Mouse (Mus musculus) bone marrow, adult 2 months (tissue): ENCODE data around the gene Ccdc113. TPM values are rescaled to one million over a fixed set of nuclear protein-coding genes. Genes with fewer than 3 reads are reported as not detected.

Experiments
- H3K27ac ChIP-seq: fragments of 200-500 bp; 2 replicates; pipeline ENCODE4 v1.5.1; 2012; ENCODE audit warnings: low read depth, mild to moderate bottlenecking, control low read depth, inconsistent platforms, low read length; ENCODE audit not compliant: control insufficient read depth, poor library complexity, insufficient read depth
- H3K4me1 ChIP-seq: fragments of 200-500 bp; 2 replicates; pipeline ENCODE4 v1.6.1; 2011; ENCODE audit warnings: low read length; ENCODE audit not compliant: control insufficient read depth, insufficient read depth
- H3K4me3 ChIP-seq: fragments of 200-500 bp; replicated peaks from 2 replicates; pipeline ENCODE3; 2011; ENCODE audit warnings: mild to moderate bottlenecking, low read depth, low read length, control low read depth; ENCODE audit not compliant: control insufficient read depth
- CTCF ChIP-seq: fragments of 200-500 bp; IDR thresholded peaks from 2 replicates; pipeline ENCODE4 v1.5.1; 2011; ENCODE audit warnings: low read length, control low read depth; ENCODE audit not compliant: control insufficient read depth, insufficient read depth
- POLR2A ChIP-seq: fragments of 200-500 bp; IDR thresholded peaks from 2 replicates; pipeline ENCODE4 v1.6.1; 2011; ENCODE audit warnings: low read depth, mild to moderate bottlenecking, control low read depth, low read length, borderline replicate concordance; ENCODE audit not compliant: control insufficient read depth
- WGBS: fragments of 180-500 bp; shearing (Covaris S2); methylation state at CpG from one replicate; pipeline ENCODE4 v1.1.7; 2018; 5-methylcytosine and 5-hydroxymethylcytosine counted together
- polyA plus RNA-seq: library from polyadenylated mRNA; stranded (reverse); fragments of >200 nt; gene quantifications from 2 replicates; pipeline ENCODE4 v1.2.4, GENCODE M21; 2011; ENCODE audit warnings: low replicate concordance; ENCODE audit not compliant: missing spikeins, insufficient read depth, insufficient read length

Ccdc113 gene
- polyA plus RNA-seq, 1 experiment: not detected

DNA sequence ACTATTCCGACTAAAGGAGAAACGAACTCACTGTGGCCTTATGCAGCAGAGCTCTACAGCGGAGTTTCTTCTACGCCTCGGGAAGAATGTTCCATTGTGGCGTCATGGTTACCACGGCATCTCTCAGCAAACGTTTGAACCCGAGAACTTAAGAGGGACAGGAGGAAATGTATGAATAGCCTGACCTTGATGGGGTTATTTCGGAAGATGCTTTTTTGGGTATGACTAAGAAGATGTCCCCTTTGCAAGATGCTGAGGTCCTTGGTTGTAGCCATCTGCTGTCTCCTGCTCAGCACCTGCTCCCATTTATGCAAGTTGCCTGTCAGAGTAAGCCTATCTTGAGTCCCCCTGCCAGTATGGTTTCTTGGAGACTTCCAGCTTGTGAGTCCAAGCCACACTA is 42.4 kb downstream of the Ccdc113 start, which contains the start of gene Prss54:
Gene Prss54 (minus strand): TSS at position 101 of the 400 bp plus-strand sequence.
- WGBS: 78% methylated on average over 10 of the region's 10 CpGs

DNA sequence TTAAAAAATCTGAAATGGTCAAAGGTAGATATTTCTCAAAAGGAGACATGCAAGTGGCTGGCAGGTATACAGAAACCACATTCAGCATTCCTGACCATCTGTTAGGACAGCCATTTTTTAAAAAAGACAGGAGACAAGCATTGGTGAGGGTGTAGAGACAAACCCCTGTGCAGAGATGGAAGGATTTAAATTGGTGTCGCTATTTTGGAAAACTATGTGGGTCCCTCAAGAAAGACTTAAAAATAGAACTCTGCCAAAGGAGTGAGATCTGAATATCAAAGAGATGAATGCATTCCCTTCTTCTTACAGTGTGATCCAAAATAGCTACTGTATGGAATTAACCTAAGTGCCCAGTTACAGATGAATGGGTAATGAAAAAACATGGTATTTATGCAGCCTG is 53.5 kb downstream of the Ccdc113 start:
- Histone ChIP-seq H3K4me3 (no peak overlapping the region), H3K4me1 (no peaks in the 10 kb centered on the region; the same call in 1 of the 2 replicates), H3K27ac (no peak overlapping the region)
- TF ChIP-seq POLR2A (no peak), CTCF (no peak)
- 83% methylated on average over 1 of the region's 1 CpGs for WGBS

More for the DNA sequence above, 42.4 kb downstream of the Ccdc113 start, which contains the start of gene Prss54:
- Histone ChIP-seq H3K27ac (no peak within 1 kb of the TSS), H3K4me1 (no peaks in the 10 kb centered on the region), H3K4me3 (no peak within 1 kb of the TSS)
- TF ChIP-seq POLR2A (no peak), CTCF (no peak)

DNA sequence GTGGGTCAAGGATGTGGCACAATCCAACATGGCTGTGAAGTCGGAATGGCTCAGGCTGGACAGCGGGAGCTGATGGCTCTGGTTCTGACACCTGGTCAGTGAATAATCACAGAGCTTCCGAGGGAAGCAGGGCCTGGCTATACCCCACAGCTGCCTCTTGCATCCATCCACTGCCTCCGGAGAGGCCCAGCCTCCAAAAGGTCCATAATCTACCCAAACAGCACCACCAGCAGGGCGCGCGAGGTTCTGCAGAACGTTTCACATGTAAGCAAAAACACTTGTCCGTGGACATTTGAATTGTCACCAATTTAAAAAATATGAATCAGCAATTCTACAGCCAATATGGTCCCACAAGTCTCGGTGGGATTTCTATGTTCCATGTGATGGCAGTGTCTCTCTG is 55.4 kb downstream of the Ccdc113 start:
- Histone ChIP-seq H3K27ac (no peak overlapping the region), H3K4me3 (no peak overlapping the region), H3K4me1 (peaks cover 4% of the 10 kb centered on the region; the same call in 1 of the 2 replicates)
- no peak for TF ChIP-seq CTCF
- TF ChIP-seq POLR2A: no peak
- WGBS: 73% methylated on average over 10 of the region's 10 CpGs

- WGBS: 82% methylated on average over 4 of the region's 4 CpGs
- no peak overlapping the region for H3K4me3 ChIP-seq
- TF ChIP-seq CTCF: no peak
- no peak for TF ChIP-seq POLR2A
- H3K27ac ChIP-seq: no peak overlapping the region
- H3K4me1 ChIP-seq: peaks cover 4% of the 10 kb centered on the region; the same call in 1 of the 2 replicates
These were observed 56.7 kb downstream of the Ccdc113 start for GRCm38 (mm10) chr8:95590539-95590938.

DNA sequence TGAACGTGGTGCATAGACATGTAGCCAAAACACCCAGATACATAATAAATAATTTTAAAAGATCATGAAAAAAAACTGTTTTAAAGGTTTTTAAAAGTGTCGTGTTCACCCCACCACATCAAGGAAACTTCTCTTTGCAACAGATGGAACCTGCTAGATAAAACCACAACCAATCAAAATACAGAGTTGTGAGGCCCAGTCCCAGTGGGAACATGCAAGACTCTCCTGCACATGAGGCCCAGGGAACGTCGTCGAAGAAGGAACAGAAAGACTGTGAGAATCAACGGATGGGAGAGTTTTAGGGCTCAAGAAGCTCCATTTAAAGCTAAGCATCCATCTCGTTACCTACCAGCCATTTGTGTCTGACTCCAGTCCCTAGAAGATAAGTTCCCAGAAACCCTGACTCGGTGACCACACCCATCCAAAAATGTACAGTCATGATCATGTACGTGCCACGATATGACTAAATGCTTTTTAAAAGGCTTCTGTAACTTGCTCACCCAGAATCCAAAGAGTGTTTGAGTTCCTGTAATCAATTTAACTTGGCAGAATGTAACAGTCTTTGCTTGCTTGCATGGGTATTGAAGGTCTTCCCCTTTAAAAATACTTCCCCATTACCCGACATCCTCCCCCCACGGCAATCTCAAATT is 58.4 kb downstream of the Ccdc113 start:
- Histone ChIP-seq H3K4me1 (peaks cover 4% of the 10 kb centered on the region; the same call in 1 of the 2 replicates), H3K4me3 (no peak overlapping the region), H3K27ac (peak overlapping the region; percentile 68)
- 12% methylated on average over 12 of the region's 12 CpGs for WGBS
- TF ChIP-seq CTCF: no peak
- TF ChIP-seq POLR2A: no peak

DNA sequence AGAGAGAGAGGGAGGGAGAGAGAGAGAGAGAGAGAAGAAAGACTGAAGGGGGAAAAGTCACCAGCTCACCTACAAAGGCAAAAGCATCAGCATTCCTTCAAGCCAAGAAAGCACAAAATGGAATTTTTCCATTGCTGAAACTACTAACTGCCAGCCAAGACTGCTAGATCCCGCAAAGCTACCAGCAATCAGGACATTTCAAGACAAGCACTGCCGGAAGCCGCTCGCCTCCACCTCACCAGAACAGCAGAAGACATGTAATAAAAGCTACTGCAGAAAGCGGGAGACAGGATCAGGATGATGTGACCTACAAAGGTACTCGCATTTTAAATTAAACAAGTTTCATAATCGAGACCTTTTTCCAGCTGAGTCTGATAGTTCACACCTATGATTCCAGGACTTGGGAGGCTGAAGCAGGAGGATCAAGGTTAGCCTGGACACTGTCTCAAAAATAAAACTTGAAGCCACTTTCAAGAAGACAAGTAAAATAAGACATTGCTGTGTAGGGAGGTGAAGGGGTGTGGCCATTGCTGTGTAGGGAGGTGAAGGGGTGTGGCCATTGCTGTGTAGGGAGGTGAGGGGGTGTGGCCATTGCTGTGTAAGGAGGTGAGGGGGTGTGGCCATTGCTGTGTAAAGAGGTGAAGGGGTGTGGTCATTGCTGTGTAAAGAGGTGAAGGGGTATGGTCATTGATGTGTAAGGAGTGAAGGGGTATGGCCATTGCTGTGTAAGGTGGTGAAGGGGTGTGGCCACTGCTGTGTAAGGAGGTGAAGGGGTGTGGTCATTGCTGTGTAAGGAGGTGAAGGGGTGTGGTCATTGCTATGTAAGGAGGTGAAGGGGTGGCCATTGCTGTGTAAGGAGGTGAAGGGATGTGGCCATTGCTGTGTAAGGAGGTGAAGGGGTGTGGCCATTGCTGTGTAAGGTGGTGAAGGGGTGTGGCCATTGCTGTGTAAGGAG is 59.8 kb downstream of the Ccdc113 start:
- Histone ChIP-seq H3K4me3 (no peak overlapping the region), H3K27ac (no peak overlapping the region), H3K4me1 (peaks cover 4% of the 10 kb centered on the region; the same call in 1 of the 2 replicates)
- 93% methylated on average over 7 of the region's 7 CpGs for WGBS
- TF ChIP-seq CTCF (no peak), POLR2A (no peak)

GRCm38 (mm10) chr8:95595131-95595530 is 61.2 kb downstream of the Ccdc113 start:
- Histone ChIP-seq H3K27ac (no peak overlapping the region; the same call in 1 of the 2 replicates), H3K4me1 (peaks cover 4% of the 10 kb centered on the region; the same call in 1 of the 2 replicates), H3K4me3 (no peak overlapping the region)
- TF ChIP-seq CTCF (no peak), POLR2A (no peak)
- 90% methylated on average over 14 of the region's 14 CpGs for WGBS

DNA sequence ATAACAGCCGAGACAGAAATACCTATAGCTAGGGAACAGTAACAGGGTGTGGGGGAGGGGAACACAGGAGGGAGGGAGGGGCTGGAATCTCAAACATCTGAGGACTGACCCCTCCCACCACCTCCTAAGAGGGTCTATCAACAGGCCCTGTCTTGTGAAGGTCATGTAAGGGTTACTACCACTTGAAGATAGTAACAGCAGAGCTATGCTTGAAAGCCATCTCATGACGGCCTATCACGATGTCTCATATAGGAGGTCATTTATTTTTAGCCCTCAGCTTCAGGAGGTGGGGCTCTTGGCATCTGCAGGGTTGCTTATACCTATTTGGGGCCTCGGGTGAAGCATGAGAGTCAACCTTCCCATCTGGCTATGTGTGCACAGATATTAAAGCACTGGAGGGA is 63.0 kb downstream of the Ccdc113 start:
- H3K27ac ChIP-seq: no peak overlapping the region
- no peak overlapping the region for H3K4me3 ChIP-seq
- no peak for TF ChIP-seq POLR2A
- no peak for TF ChIP-seq CTCF
- 61% methylated on average over 4 of the region's 4 CpGs for WGBS
- peaks cover 4% of the 10 kb centered on the region; the same call in 1 of the 2 replicates for H3K4me1 ChIP-seq
